Mouse (Mus musculus) hindbrain, embryonic 15.5 days (tissue): ENCODE data around the gene Sesn1. TPM values are rescaled to one million over a fixed set of nuclear protein-coding genes. Genes with fewer than 3 reads are reported as not detected.
A peak's percentile ranks its signal among the peaks of the same experiment; 100 is the strongest.
"Not testable (repeated sequence)": the region's sequence is repeated elsewhere in the genome, so short reads cannot be mapped to it uniquely, and the experiment has no call there.

Source experiments
- ATAC-seq: fragments of 200-750 bp; cut with Nextera tagmentation; 2 replicates; pipeline ENCODE4 v1.8.0; 2017; ENCODE audit warnings: low read depth, moderate number of reproducible peaks, moderate TSS enrichment; ENCODE audit not compliant: low FRiP score
- H3K27ac ChIP-seq: fragments of 300-500 bp; sonication (generic); replicated peaks from 2 replicates; pipeline ENCODE4 v1.5.1; 2015; ENCODE audit warnings: mild to moderate bottlenecking, inconsistent platforms
- H3K27me3 ChIP-seq: fragments of 300-500 bp; sonication (generic); 2 replicates; pipeline ENCODE4 v1.6.1; 2015; ENCODE audit warnings: control low read depth, inconsistent platforms
- H3K36me3 ChIP-seq: fragments of 300-500 bp; sonication (generic); 2 replicates; pipeline ENCODE4 v1.6.1; 2015; ENCODE audit warnings: control low read depth, inconsistent platforms
- H3K4me1 ChIP-seq: fragments of 300-500 bp; sonication (generic); replicated peaks from 2 replicates; pipeline ENCODE4 v1.6.1; 2015; ENCODE audit warnings: control low read depth, inconsistent platforms
- H3K4me2 ChIP-seq: fragments of 300-500 bp; sonication (generic); 2 replicates; pipeline ENCODE4 v1.6.1; 2015; ENCODE audit warnings: moderate library complexity, mild to moderate bottlenecking, inconsistent platforms
- H3K4me3 ChIP-seq: fragments of 300-500 bp; sonication (generic); 2 replicates; pipeline ENCODE4 v1.5.1; 2015; ENCODE audit warnings: mild to moderate bottlenecking, inconsistent platforms
- H3K9ac ChIP-seq: fragments of 300-500 bp; sonication (generic); 2 replicates; pipeline ENCODE4 v1.6.1; 2015; ENCODE audit warnings: inconsistent platforms
- H3K9me3 ChIP-seq: fragments of 300-500 bp; sonication (generic); 2 replicates; pipeline ENCODE4 v1.6.1; 2016; ENCODE audit warnings: control low read depth, inconsistent platforms
- WGBS: fragments of 180-500 bp; shearing (Covaris S2); methylation state at CpG from one replicate; pipeline ENCODE4 v1.1.7; 2015; 5-methylcytosine and 5-hydroxymethylcytosine counted together
- polyA plus RNA-seq: library from polyadenylated mRNA; unstranded; fragments of >200 nt; fragmentation: Nextera tagmentation; extraction: Ambion mirVana; gene quantifications from 2 replicates; pipeline ENCODE4 v1.2.1, GENCODE M21; 2015

Sesn1 gene
- polyA plus RNA-seq, 1 experiment from 2014 or later = 37.4 TPM

DNA sequence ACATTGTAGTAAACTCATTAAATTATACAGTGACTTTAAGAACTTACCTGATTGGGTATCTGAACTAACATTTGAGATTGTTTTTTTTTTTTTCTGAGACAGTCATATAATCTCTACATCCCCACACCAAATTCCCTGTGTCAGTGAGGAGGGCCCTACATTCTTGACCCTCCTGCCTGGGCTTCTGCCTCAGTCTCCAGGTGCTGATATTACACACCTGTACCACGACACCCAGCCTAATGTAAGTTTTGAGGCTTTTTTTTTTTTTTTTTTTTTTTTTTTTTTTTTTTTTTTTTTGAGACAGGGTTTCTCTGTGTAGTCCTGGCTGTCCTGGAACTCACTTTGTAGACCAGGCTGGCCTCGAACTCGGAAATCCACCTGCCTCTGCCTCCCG is 13.5 kb downstream of the Sesn1 start:
- not testable (repeated sequence) for H3K9ac ChIP-seq

DNA sequence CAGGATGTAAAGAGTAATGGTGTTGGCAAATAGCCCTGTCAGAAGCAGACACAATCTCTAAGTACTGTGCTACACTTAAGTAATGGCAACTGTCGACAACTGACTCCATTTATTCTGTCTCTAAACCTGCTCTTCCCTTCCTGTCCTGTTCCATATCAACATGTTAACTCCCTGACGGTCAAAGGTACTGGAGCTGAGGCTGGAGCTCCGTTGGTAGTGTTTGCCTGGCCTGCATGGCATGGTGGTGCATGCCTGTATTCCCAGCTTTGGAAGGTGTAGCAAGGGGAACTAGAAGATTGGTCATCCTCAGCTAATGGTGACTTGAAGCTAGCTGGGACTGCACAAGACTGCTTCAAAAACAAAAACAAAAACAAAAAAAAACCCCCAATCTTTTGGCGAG is 14.2 kb downstream of the Sesn1 start:
- no peak overlapping the region for H3K9ac ChIP-seq
- H3K4me1 ChIP-seq = no peaks in the 10 kb centered on the region
- no peak for ATAC-seq
- H3K4me3 ChIP-seq = no peak overlapping the region
- H3K9me3 ChIP-seq = no peaks in the 10 kb centered on the region
- no peaks in the 10 kb centered on the region for H3K36me3 ChIP-seq
- H3K27me3 ChIP-seq = no peaks in the 10 kb centered on the region
- WGBS = 85% methylated on average over 4 of the region's 4 CpGs
- H3K27ac ChIP-seq = no peak overlapping the region
- H3K4me2 ChIP-seq = no peak overlapping the region

More for the DNA sequence above, 13.5 kb downstream of the Sesn1 start:
- 85% methylated on average over 4 of the region's 4 CpGs for WGBS
- not testable (repeated sequence) for H3K36me3 ChIP-seq, ATAC-seq, H3K27ac ChIP-seq, H3K27me3 ChIP-seq, H3K9me3 ChIP-seq, H3K4me3 ChIP-seq, H3K4me1 ChIP-seq, H3K4me2 ChIP-seq

DNA sequence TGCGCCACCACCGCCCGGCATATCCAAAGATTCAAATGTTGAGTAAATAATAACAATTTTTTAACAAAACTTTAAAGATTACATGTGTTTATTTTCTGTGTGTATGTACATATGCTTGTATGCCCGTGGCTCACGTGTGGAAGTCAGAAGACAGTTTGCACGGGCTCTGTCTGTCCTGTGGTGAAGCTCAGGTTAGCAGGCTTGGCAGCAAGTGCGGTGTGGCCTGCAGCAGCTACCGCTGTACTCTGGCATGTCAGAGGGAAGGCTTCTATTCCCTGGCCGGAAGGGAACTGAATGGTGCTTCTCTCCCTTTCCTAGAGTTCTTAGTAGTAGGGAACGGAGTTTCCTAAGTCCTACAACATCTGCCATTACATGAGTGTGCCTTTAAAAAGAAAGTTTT is 15.3 kb downstream of the Sesn1 start:
- Histone ChIP-seq H3K9me3 (no peaks in the 10 kb centered on the region), H3K4me3 (no peak overlapping the region), H3K36me3 (no peaks in the 10 kb centered on the region), H3K4me2 (no peak overlapping the region), H3K27me3 (no peaks in the 10 kb centered on the region), H3K4me1 (no peaks in the 10 kb centered on the region), H3K27ac (no peak overlapping the region), H3K9ac (no peak overlapping the region)
- no peak for ATAC-seq
- 88% methylated on average over 10 of the region's 10 CpGs for WGBS

GRCm38 (mm10) chr10:41825996-41826395 is 16.3 kb downstream of the Sesn1 start:
- Histone ChIP-seq H3K27ac (no peak overlapping the region), H3K9ac (no peak overlapping the region), H3K4me3 (no peak overlapping the region), H3K27me3 (no peaks in the 10 kb centered on the region), H3K4me1 (peaks cover under 1% of the 10 kb centered on the region; the same call in 1 of the 2 replicates), H3K9me3 (no peaks in the 10 kb centered on the region), H3K36me3 (no peaks in the 10 kb centered on the region), H3K4me2 (no peak overlapping the region)
- WGBS = 90% methylated on average over 4 of the region's 4 CpGs
- no peak for ATAC-seq

DNA sequence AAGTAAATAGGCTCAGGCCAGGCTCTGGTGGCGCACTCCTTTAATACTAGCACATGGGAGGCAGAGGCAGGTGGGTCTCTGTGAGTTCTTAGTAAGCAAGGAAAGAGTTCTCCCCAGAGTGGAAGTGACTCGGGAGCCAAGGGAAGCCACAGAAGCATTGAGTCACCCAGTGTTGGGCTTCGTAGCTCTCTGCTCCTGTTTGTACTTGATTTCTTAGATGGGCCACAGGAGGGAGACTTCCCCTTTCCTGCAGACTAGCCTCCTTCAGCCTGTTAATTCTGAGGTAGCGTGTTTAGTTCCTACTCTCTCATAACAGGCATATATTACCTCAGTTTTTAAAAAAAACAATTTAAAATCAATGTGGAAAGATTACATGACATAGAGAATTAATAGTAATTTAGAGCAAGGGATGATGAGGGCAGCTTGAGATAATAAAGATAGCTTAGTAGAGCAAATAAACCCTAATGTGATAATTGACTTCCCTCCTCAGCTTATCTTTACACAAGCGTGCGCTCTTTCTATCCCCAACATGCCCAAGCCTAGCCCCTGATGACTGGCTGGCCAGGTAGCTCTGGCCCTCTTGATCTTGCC is 16.9 kb downstream of the Sesn1 start:
- no peak for ATAC-seq
- WGBS = 91% methylated on average over 6 of the region's 6 CpGs
- no peaks in the 10 kb centered on the region for H3K36me3 ChIP-seq
- peaks cover 3% of the 10 kb centered on the region; the same call in 1 of the 2 replicates for H3K4me1 ChIP-seq
- H3K27me3 ChIP-seq = no peaks in the 10 kb centered on the region
- no peak overlapping the region for H3K4me3 ChIP-seq
- no peaks in the 10 kb centered on the region for H3K9me3 ChIP-seq
- no peak overlapping the region for H3K27ac ChIP-seq
- H3K4me2 ChIP-seq = no peak overlapping the region
- H3K9ac ChIP-seq = no peak overlapping the region

- Histone ChIP-seq H3K27ac (no peak overlapping the region), H3K27me3 (no peaks in the 10 kb centered on the region), H3K4me3 (no peak overlapping the region), H3K4me2 (no peak overlapping the region), H3K36me3 (no peaks in the 10 kb centered on the region), H3K4me1 (peaks cover 3% of the 10 kb centered on the region; the same call in 1 of the 2 replicates), H3K9me3 (no peaks in the 10 kb centered on the region), H3K9ac (no peak overlapping the region)
- WGBS = 92% methylated on average over 4 of the region's 4 CpGs
- no peak for ATAC-seq
Measured at GRCm38 (mm10) chr10:41827784-41828183, 18.0 kb downstream of the Sesn1 start.

DNA sequence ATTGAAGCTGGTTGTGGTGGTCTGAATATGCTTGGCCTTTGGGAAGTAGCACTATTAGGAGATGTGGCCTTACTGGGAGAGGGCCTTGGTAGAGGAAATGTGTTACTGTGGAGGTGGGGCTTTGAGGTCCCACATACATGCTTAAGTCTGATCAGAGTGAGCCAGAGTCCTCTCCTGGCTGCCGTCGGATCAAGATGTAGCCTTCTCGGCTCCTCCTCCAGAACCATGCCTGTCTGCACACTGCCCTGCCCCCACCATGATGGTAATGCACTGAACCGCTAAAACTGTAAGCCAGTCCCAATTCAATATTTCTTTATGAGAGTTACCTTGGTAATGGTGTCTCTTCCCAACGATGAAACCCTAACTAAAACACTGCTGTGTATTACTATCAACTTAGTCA is 19.5 kb downstream of the Sesn1 start:
- H3K4me3 ChIP-seq = no peak overlapping the region
- ATAC-seq = no peak
- no peaks in the 10 kb centered on the region for H3K27me3 ChIP-seq
- peaks cover 3% of the 10 kb centered on the region; the same call in 1 of the 2 replicates for H3K4me1 ChIP-seq
- H3K27ac ChIP-seq = no peak overlapping the region
- H3K9me3 ChIP-seq = no peaks in the 10 kb centered on the region
- 79% methylated on average over 5 of the region's 5 CpGs for WGBS
- no peaks in the 10 kb centered on the region for H3K36me3 ChIP-seq
- no peak overlapping the region for H3K4me2 ChIP-seq
- no peak overlapping the region for H3K9ac ChIP-seq

GRCm38 (mm10) chr10:41829980-41830379 is 20.2 kb downstream of the Sesn1 start:
- no peaks in the 10 kb centered on the region for H3K27me3 ChIP-seq
- no peaks in the 10 kb centered on the region for H3K9me3 ChIP-seq
- peaks cover 7% of the 10 kb centered on the region for H3K4me1 ChIP-seq
- no peak overlapping the region for H3K4me2 ChIP-seq
- H3K4me3 ChIP-seq = no peak overlapping the region
- no peak for ATAC-seq
- 89% methylated on average over 2 of the region's 2 CpGs for WGBS
- H3K9ac ChIP-seq = no peak overlapping the region
- no peak overlapping the region for H3K27ac ChIP-seq
- H3K36me3 ChIP-seq = no peaks in the 10 kb centered on the region

DNA sequence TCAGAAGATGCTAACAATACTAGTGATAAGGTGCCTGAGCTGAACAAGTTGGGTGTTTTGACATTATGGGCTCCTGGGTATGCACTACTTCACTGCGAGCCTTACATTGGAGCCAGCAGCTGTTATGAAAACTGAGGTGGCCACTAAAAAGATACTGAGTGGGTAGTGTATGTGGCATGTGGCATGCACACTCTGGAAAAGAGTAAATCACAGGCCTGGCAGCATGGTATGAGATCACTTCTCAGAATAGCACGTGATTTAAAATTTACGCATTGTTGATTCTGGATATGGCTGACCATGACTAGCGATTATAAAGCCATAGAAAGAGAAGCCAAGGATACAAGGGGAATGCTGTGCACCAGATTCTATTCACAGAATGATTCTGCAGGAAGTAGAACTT is 20.7 kb downstream of the Sesn1 start:
- Histone ChIP-seq H3K9me3 (no peaks in the 10 kb centered on the region), H3K9ac (no peak overlapping the region), H3K27ac (no peak overlapping the region), H3K4me1 (peaks cover 9% of the 10 kb centered on the region), H3K27me3 (no peaks in the 10 kb centered on the region), H3K4me3 (no peak overlapping the region), H3K36me3 (no peaks in the 10 kb centered on the region), H3K4me2 (no peak overlapping the region)
- no peak for ATAC-seq
- WGBS = 64% methylated on average over 4 of the region's 4 CpGs

DNA sequence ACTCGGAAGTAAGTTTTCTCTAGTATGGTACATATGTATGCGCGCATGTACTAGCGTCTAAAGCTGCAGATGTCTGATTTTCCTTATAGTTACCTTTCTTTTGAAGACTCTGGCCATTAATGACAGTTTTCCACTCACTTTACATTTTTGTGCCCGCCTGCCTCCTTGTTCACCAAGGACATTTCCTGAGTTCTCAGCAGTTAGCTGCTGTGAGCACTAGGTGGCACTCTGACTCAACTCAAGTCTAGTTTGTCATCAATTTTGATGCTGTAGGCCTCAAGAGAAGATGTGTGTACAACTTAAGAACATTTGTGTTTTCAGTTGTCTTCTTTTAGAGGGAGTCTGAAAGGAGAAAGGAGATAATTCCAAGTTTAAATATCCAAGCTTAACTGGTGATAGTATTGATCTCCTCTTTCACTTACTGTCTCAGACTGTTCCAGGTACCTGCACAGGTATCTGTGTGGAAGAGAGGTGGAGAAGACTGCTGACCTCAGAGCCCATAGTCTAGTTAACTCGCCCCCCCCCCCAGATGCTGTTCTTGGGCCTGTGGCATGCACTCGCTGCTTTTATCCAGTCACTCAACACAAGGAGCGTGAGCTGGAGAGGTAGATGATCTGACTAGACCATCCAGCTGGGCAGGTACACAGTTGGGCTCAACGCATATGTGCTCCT is 21.3 kb downstream of the Sesn1 start:
- Histone ChIP-seq H3K9me3 (no peaks in the 10 kb centered on the region), H3K4me2 (no peak overlapping the region), H3K9ac (no peak overlapping the region), H3K27me3 (no peaks in the 10 kb centered on the region), H3K27ac (no peak overlapping the region), H3K4me1 (peaks cover 9% of the 10 kb centered on the region), H3K36me3 (no peaks in the 10 kb centered on the region), H3K4me3 (no peak overlapping the region)
- peak; percentile 19 for ATAC-seq
- 55% methylated on average over 9 of the region's 9 CpGs for WGBS

GRCm38 (mm10) chr10:41832191-41832590 is 22.5 kb downstream of the Sesn1 start:
- Histone ChIP-seq H3K27me3 (no peaks in the 10 kb centered on the region), H3K4me2 (no peak overlapping the region), H3K9me3 (no peaks in the 10 kb centered on the region), H3K4me1 (peaks cover 9% of the 10 kb centered on the region), H3K36me3 (0 out of 2 replicates have a peak, but pooled peaks cover 3% of the 10 kb centered on the region), H3K4me3 (no peak overlapping the region), H3K9ac (no peak overlapping the region), H3K27ac (no peak overlapping the region)
- 71% methylated on average over 6 of the region's 6 CpGs for WGBS
- ATAC-seq = no peak

GRCm38 (mm10) chr10:41834131-41834530 is 24.4 kb downstream of the Sesn1 start:
- Histone ChIP-seq H3K9me3 (no peaks in the 10 kb centered on the region), H3K9ac (no peak overlapping the region), H3K27me3 (no peaks in the 10 kb centered on the region), H3K4me3 (no peak overlapping the region), H3K27ac (no peak overlapping the region), H3K4me2 (no peak overlapping the region), H3K36me3 (0 out of 2 replicates have a peak, but pooled peaks cover 3% of the 10 kb centered on the region), H3K4me1 (peaks cover 9% of the 10 kb centered on the region)
- WGBS = 84% methylated on average over 2 of the region's 2 CpGs
- ATAC-seq = no peak
